Mouse (Mus musculus) intestine, embryonic 14.5 days (tissue): ENCODE results near the gene Igtp. TPM values are rescaled to one million over a fixed set of nuclear protein-coding genes. Genes with fewer than 3 reads are reported as not detected.
"Not testable (repeated sequence)": the region's sequence is repeated elsewhere in the genome, so short reads cannot be mapped to it uniquely, and the experiment has no call there.

Experiments
- ATAC-seq: fragments of 200-750 bp; cut with Nextera tagmentation; replicated peaks from 2 replicates; pipeline ENCODE4 v1.8.0; 2017; ENCODE audit warnings: low read depth, moderate number of reproducible peaks, moderate TSS enrichment, moderate library complexity; ENCODE audit not compliant: low FRiP score, low TSS enrichment
- DNase-seq: peaks from one replicate; pipeline ENCODE4 v3.0.0-alpha.2; 2018; ENCODE audit warnings: low spot score
- H3K27ac ChIP-seq: fragments of 300-500 bp; sonication (generic); 2 replicates; pipeline ENCODE4 v1.5.1; 2014; ENCODE audit warnings: low read depth, mild to moderate bottlenecking, control low read depth
- H3K27me3 ChIP-seq: fragments of 300-500 bp; sonication (generic); replicated peaks from 2 replicates; pipeline ENCODE4 v1.6.1; 2014; ENCODE audit warnings: low read length, control low read depth; ENCODE audit not compliant: control insufficient read depth, insufficient read depth
- H3K36me3 ChIP-seq: fragments of 300-500 bp; sonication (generic); 2 replicates; pipeline ENCODE4 v1.6.1; 2014; ENCODE audit warnings: low read length, control low read depth; ENCODE audit not compliant: control insufficient read depth, insufficient read depth
- H3K4me1 ChIP-seq: fragments of 300-500 bp; sonication (generic); replicated peaks from 2 replicates; pipeline ENCODE4 v1.6.1; 2014; ENCODE audit warnings: low read length, control low read depth, mixed read lengths; ENCODE audit not compliant: control insufficient read depth, insufficient read depth
- H3K4me2 ChIP-seq: fragments of 300-500 bp; sonication (generic); 2 replicates; pipeline ENCODE4 v1.6.1; 2014; ENCODE audit warnings: low read length
- H3K4me3 ChIP-seq: fragments of 300-500 bp; sonication (generic); 2 replicates; pipeline ENCODE4 v1.5.1; 2014; ENCODE audit warnings: low read depth, low read length, control low read depth, mixed read lengths
- H3K9ac ChIP-seq: fragments of 300-500 bp; sonication (generic); 2 replicates; pipeline ENCODE4 v1.6.1; 2014; ENCODE audit warnings: mild to moderate bottlenecking, low read length
- H3K9me3 ChIP-seq: fragments of 300-500 bp; sonication (generic); 2 replicates; pipeline ENCODE4 v1.6.1; 2016; ENCODE audit warnings: low read length, control low read depth; ENCODE audit not compliant: control insufficient read depth
- WGBS: fragments of 180-500 bp; shearing (Covaris S2); extraction: QIAGEN DNeasy Blood & Tissue Kit; methylation state at CpG from one replicate; pipeline ENCODE4 v1.1.7; 2014; 5-methylcytosine and 5-hydroxymethylcytosine counted together
- polyA plus RNA-seq: library from polyadenylated mRNA; unstranded; fragments of >200 nt; fragmentation: Nextera tagmentation; extraction: Ambion mirVana; gene quantifications from 2 replicates; pipeline ENCODE4 v1.2.1, GENCODE M21; 2014

The Igtp gene
- polyA plus RNA-seq = 6.6 and 7.3 TPM in 2 replicates

- DNase-seq (peak; percentile 85), ATAC-seq (peak; percentile 83)
- not testable (repeated sequence) for H3K9me3 ChIP-seq, H3K4me1 ChIP-seq, H3K27me3 ChIP-seq, H3K36me3 ChIP-seq
- peak within 1 kb of the TSS; percentile 68 for H3K4me3 ChIP-seq
- peak within 1 kb of the TSS; percentile 62; the same call in 1 of the 2 replicates for H3K27ac ChIP-seq
- H3K9ac ChIP-seq = peak within 1 kb of the TSS; percentile 60
- WGBS = 9% methylated on average over 13 of the region's 15 CpGs
- peak within 1 kb of the TSS; percentile 67 for H3K4me2 ChIP-seq
Observed at GRCm38 (mm10) chr11:58199229-58200037, at the start of gene Igtp, which contains the start of gene Irgm2. Gene Igtp, plus strand, starts transcription at chr11:58199556. Gene Irgm2, plus strand, starts transcription at chr11:58199618.

GRCm38 (mm10) chr11:58155458-58155857 lies 43.9 kb upstream of the Igtp start:
- no peak for ATAC-seq

GRCm38 (mm10) chr11:58156871-58157270 lies 42.5 kb upstream of the Igtp start:
- ATAC-seq (no peak), DNase-seq (no peak)
- Histone ChIP-seq H3K27ac (no peak overlapping the region), H3K27me3 (no peaks in the 10 kb centered on the region), H3K4me1 (no peaks in the 10 kb centered on the region), H3K9ac (no peak overlapping the region), H3K4me2 (no peak overlapping the region), H3K9me3 (no peaks in the 10 kb centered on the region), H3K36me3 (peaks cover 86% of the 10 kb centered on the region), H3K4me3 (no peak overlapping the region)
- 85% methylated on average over 3 of the region's 3 CpGs for WGBS

More at GRCm38 (mm10) chr11:58155458-58155857, 43.9 kb upstream of the Igtp start:
- DNase-seq = no peak
- H3K9me3 ChIP-seq = no peaks in the 10 kb centered on the region
- no peak overlapping the region for H3K4me2 ChIP-seq
- no peak overlapping the region for H3K27ac ChIP-seq
- H3K36me3 ChIP-seq = peaks cover 82% of the 10 kb centered on the region
- H3K4me3 ChIP-seq = no peak overlapping the region
- H3K9ac ChIP-seq = no peak overlapping the region
- no peaks in the 10 kb centered on the region for H3K4me1 ChIP-seq
- H3K27me3 ChIP-seq = no peaks in the 10 kb centered on the region
- WGBS = 88% methylated on average over 9 of the region's 9 CpGs

GRCm38 (mm10) chr11:58165072-58165471 lies 34.3 kb upstream of the Igtp start:
- DNase-seq = no peak
- Histone ChIP-seq H3K4me2 (no peak overlapping the region), H3K9me3 (peaks cover 4% of the 10 kb centered on the region; the same call in 1 of the 2 replicates), H3K27ac (no peak overlapping the region), H3K27me3 (no peaks in the 10 kb centered on the region), H3K9ac (no peak overlapping the region), H3K4me3 (no peak overlapping the region), H3K4me1 (peaks cover 5% of the 10 kb centered on the region; the same call in 1 of the 2 replicates), H3K36me3 (peaks cover 61% of the 10 kb centered on the region)
- 95% methylated on average over 2 of the region's 2 CpGs for WGBS
- no peak for ATAC-seq

DNA sequence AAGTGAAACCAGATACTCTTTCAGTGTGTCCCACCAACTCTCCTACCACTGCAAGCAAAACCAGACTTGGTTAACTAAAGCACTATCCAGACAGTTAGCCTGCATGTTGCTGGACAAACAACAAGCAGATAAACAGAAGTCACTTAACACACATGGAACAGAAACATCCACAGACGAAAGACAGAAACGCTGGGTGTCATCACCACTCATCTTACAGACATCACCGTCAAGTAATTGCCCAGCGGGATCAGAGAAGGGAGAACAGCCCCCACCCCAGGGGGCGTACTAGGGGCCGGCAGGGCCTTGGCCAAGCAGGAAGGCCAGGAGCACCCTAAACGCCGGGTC lies 31.6 kb upstream of the Igtp start:
- no peak for DNase-seq
- peak overlapping the region; percentile 71 for H3K27ac ChIP-seq
- no peaks in the 10 kb centered on the region for H3K27me3 ChIP-seq
- WGBS = 0% methylated on average over 8 of the region's 8 CpGs
- peak overlapping the region; percentile 63 for H3K4me2 ChIP-seq
- peaks cover 17% of the 10 kb centered on the region for H3K4me1 ChIP-seq
- peak overlapping the region; percentile 83 for H3K9ac ChIP-seq
- peak overlapping the region; percentile 96 for H3K4me3 ChIP-seq
- peaks cover 38% of the 10 kb centered on the region for H3K36me3 ChIP-seq
- H3K9me3 ChIP-seq = peaks cover 4% of the 10 kb centered on the region; the same call in 1 of the 2 replicates
- ATAC-seq = no peak

DNA sequence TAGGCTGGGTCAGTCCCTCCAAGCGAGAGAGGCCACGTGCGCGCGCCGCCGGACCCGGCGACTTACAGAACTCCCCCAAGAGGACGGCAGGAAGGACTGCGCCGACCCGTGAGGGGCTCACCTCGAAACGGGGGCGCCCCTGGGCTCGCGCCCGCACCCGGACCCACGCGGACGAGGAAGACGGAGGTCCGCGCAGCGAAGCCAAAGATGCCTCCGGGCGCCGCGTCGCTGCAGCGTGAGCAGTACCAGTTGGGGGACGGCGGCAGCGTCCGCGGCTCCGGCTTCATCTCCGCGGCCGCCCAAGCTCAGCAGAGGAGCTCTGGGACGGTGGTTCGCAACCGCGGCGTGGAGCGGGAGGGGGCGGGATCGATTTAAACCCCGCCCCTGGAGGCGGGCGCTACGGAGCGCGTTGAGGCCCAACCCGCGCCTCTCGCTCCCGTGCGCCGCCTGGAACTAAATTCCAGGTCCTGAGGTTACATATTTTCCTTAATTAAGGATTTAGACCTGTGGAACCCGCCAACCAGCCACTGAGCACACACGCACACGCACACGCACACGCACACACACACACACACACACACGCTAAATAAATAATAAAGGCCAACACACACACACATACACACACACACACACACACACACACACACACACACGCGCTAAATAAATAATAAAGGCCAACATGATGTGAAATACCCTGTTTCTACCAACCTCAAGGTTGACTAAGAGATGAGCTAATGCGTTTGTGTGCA lies 31.0 kb upstream of the Igtp start, which contains the start of gene Gemin5:
Gene Gemin5 (minus strand): TSS at position 373 of the 749 bp plus-strand sequence.
- Histone ChIP-seq H3K9ac (peak within 1 kb of the TSS; percentile 83), H3K4me2 (peak within 1 kb of the TSS; percentile 63), H3K36me3 (peaks cover 36% of the 10 kb centered on the region), H3K4me1 (peaks cover 18% of the 10 kb centered on the region), H3K27me3 (no peaks in the 10 kb centered on the region), H3K4me3 (peak within 1 kb of the TSS; percentile 96), H3K9me3 (peaks cover 4% of the 10 kb centered on the region; the same call in 1 of the 2 replicates), H3K27ac (peak within 1 kb of the TSS; percentile 71)
- ATAC-seq (peak; percentile 79), DNase-seq (peak; percentile 93)
- WGBS = under 1% methylated on average over 61 of the region's 71 CpGs

GRCm38 (mm10) chr11:58169666-58170065 lies 29.7 kb upstream of the Igtp start:
- DNase-seq = no peak
- 62% methylated on average over 4 of the region's 4 CpGs for WGBS
- H3K27me3 ChIP-seq = no peaks in the 10 kb centered on the region

DNA sequence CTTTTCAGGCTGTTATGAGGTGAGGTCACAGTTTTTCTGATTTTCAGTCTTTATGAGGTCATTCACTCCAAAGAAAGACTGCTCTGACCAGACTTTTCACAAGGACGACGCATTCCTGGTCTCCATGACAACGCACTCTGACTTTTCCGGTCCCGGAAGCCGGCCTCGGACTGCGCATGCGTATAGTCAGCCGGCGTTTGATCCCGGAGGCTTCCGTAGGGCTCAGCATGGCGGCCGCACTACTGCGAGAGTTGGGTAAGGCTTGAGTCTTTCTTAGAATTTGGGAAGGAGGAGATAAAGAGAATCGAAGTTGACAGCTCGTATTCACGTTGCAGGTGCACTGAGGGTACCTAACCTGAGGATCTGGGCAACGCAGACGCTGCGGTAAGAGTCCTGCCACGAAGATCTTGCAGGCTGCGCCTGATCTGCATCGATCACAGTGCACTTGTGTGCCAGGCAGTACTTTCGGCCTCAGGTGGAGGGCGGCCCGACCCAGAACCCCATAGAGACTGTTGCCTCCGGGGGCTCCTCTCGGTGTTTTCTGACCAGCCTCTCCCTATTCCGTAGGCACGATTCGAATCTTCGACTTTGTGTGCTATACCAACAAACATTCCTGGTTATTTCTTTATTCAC lies 27.8 kb upstream of the Igtp start, which contains the start of gene Mrpl22:
Gene Mrpl22 (plus strand): TSS at position 203 of the 633 bp plus-strand sequence.
- Histone ChIP-seq H3K4me2 (peak within 1 kb of the TSS; percentile 89), H3K9me3 (no peaks in the 10 kb centered on the region), H3K27me3 (no peaks in the 10 kb centered on the region), H3K4me1 (peaks cover 18% of the 10 kb centered on the region), H3K36me3 (peaks cover 37% of the 10 kb centered on the region), H3K4me3 (peak within 1 kb of the TSS; percentile 57), H3K27ac (0 out of 2 replicates have a peak within 1 kb of the TSS, but pooled peaks have one; percentile 23), H3K9ac (peak within 1 kb of the TSS; percentile 57)
- WGBS = 1% methylated on average over 34 of the region's 34 CpGs
- DNase-seq (peak; percentile 98), ATAC-seq (peak; percentile 82)

More at GRCm38 (mm10) chr11:58169666-58170065, 29.7 kb upstream of the Igtp start:
- Histone ChIP-seq H3K4me1 (peaks cover 18% of the 10 kb centered on the region), H3K9me3 (peaks cover 4% of the 10 kb centered on the region; the same call in 1 of the 2 replicates), H3K9ac (no peak overlapping the region), H3K27ac (no peak overlapping the region), H3K4me2 (no peak overlapping the region), H3K36me3 (peaks cover 37% of the 10 kb centered on the region), H3K4me3 (no peak overlapping the region)
- ATAC-seq = no peak
